Mouse (Mus musculus): Measurements from ENCODE around the gene Il25. TPM values are rescaled to one million over a fixed set of nuclear protein-coding genes. Genes with fewer than 3 reads are reported as not detected.

Il25 gene
- polyA plus RNA-seq, 1 experiment from 2014 or later, result 1.6 TPM

- peak within 1 kb of the TSS; percentile 32 for H3K4me2 ChIP-seq
These were observed 3.7 kb downstream of the Il25 start, which contains the start of gene Cmtm5 for GRCm38 (mm10) chr14:54935904-54936830. Cmtm5 (plus strand) TSS chr14:54936261.

GRCm38 (mm10) chr14:54936831-54937160 lies 4.3 kb downstream of the Il25 start:
- H3K9ac ChIP-seq, result peak overlapping the region; percentile 58
- H3K4me1 ChIP-seq (replicated peaks), result peaks cover 25% of the 10 kb centered on the region
- H3K36me3 ChIP-seq, result no peaks in the 10 kb centered on the region
- peak overlapping the region; percentile 32 for H3K4me2 ChIP-seq
- H3K9me3 ChIP-seq, result no peaks in the 10 kb centered on the region
- no peak for ATAC-seq (ENCODE audit: low read depth)
- H3K27ac ChIP-seq (replicated peaks), result peak overlapping the region; percentile 74
- no peaks in the 10 kb centered on the region for H3K27me3 ChIP-seq
- WGBS, result 69% methylated on average over 6 of the region's 6 CpGs
- 0 out of 2 replicates have a peak overlapping the region, but pooled peaks have one; percentile 12 for H3K4me3 ChIP-seq

More at GRCm38 (mm10) chr14:54935904-54936830, 3.7 kb downstream of the Il25 start, which contains the start of gene Cmtm5:
- Histone ChIP-seq H3K27ac (replicated peaks) (peak within 1 kb of the TSS; percentile 74), H3K36me3 (no peaks in the 10 kb centered on the region), H3K4me3 (0 out of 2 replicates have a peak within 1 kb of the TSS, but pooled peaks have one; percentile 12), H3K9me3 (no peaks in the 10 kb centered on the region), H3K9ac (peak within 1 kb of the TSS; percentile 58), H3K27me3 (no peaks in the 10 kb centered on the region), H3K4me1 (replicated peaks) (peaks cover 25% of the 10 kb centered on the region)
- 32% methylated on average over 8 of the region's 8 CpGs for WGBS
- peak; percentile 58 for ATAC-seq (ENCODE audit: low read depth)

GRCm38 (mm10) chr14:54937361-54938182 lies 5.1 kb downstream of the Il25 start:
- H3K27ac ChIP-seq (replicated peaks), result no peak overlapping the region
- no peak overlapping the region for H3K4me3 ChIP-seq
- no peak overlapping the region for H3K9ac ChIP-seq
- H3K27me3 ChIP-seq, result no peaks in the 10 kb centered on the region
- no peaks in the 10 kb centered on the region for H3K9me3 ChIP-seq
- H3K4me2 ChIP-seq, result peak overlapping the region; percentile 23; the same call in 1 of the 2 replicates
- H3K36me3 ChIP-seq, result no peaks in the 10 kb centered on the region
- peaks cover 24% of the 10 kb centered on the region for H3K4me1 ChIP-seq (replicated peaks)
- no peak for ATAC-seq (ENCODE audit: low read depth)
- WGBS, result 86% methylated on average over 16 of the region's 16 CpGs

- 80% methylated on average over 15 of the region's 15 CpGs for WGBS
- ATAC-seq (ENCODE audit: low read depth), result no peak
- Histone ChIP-seq H3K27ac (replicated peaks) (no peak overlapping the region), H3K4me3 (no peak overlapping the region), H3K4me1 (replicated peaks) (peaks cover 17% of the 10 kb centered on the region), H3K9me3 (no peaks in the 10 kb centered on the region), H3K27me3 (no peaks in the 10 kb centered on the region), H3K9ac (no peak overlapping the region), H3K4me2 (no peak overlapping the region), H3K36me3 (no peaks in the 10 kb centered on the region)
These were observed 6.1 kb downstream of the Il25 start for GRCm38 (mm10) chr14:54938431-54939219.

GRCm38 (mm10) chr14:54939434-54940175 lies 7.1 kb downstream of the Il25 start:
- Histone ChIP-seq H3K36me3 (no peaks in the 10 kb centered on the region), H3K27ac (replicated peaks) (no peak overlapping the region), H3K9ac (no peak overlapping the region), H3K4me1 (replicated peaks) (peaks cover 17% of the 10 kb centered on the region), H3K4me2 (no peak overlapping the region), H3K27me3 (no peaks in the 10 kb centered on the region), H3K4me3 (no peak overlapping the region), H3K9me3 (no peaks in the 10 kb centered on the region)
- WGBS, result 50% methylated on average over 12 of the region's 12 CpGs
- ATAC-seq (ENCODE audit: low read depth), result no peak

- no peak overlapping the region for H3K4me3 ChIP-seq
- peaks cover 17% of the 10 kb centered on the region for H3K4me1 ChIP-seq (replicated peaks)
- 82% methylated on average over 3 of the region's 3 CpGs for WGBS
- H3K36me3 ChIP-seq, result no peaks in the 10 kb centered on the region
- no peak overlapping the region for H3K4me2 ChIP-seq
- H3K27me3 ChIP-seq, result no peaks in the 10 kb centered on the region
- no peak for ATAC-seq (ENCODE audit: low read depth)
- H3K9me3 ChIP-seq, result no peaks in the 10 kb centered on the region
- no peak overlapping the region for H3K27ac ChIP-seq (replicated peaks)
- H3K9ac ChIP-seq, result no peak overlapping the region
These were observed 7.7 kb downstream of the Il25 start for GRCm38 (mm10) chr14:54940176-54940530.

GRCm38 (mm10) chr14:54941024-54941978 lies 8.8 kb downstream of the Il25 start:
- Histone ChIP-seq H3K4me1 (replicated peaks) (peaks cover 6% of the 10 kb centered on the region), H3K36me3 (no peaks in the 10 kb centered on the region), H3K27ac (replicated peaks) (no peak overlapping the region), H3K27me3 (no peaks in the 10 kb centered on the region), H3K4me2 (no peak overlapping the region), H3K9me3 (no peaks in the 10 kb centered on the region), H3K4me3 (no peak overlapping the region), H3K9ac (no peak overlapping the region)
- WGBS, result 62% methylated on average over 13 of the region's 13 CpGs
- ATAC-seq (ENCODE audit: low read depth), result no peak

GRCm38 (mm10) chr14:54942479-54942878 lies 10.0 kb downstream of the Il25 start:
- no peak for ATAC-seq (ENCODE audit: low read depth)
- Histone ChIP-seq H3K9me3 (no peaks in the 10 kb centered on the region), H3K27ac (replicated peaks) (no peak overlapping the region), H3K9ac (no peak overlapping the region), H3K4me2 (no peak overlapping the region), H3K36me3 (no peaks in the 10 kb centered on the region), H3K4me3 (no peak overlapping the region), H3K27me3 (no peaks in the 10 kb centered on the region), H3K4me1 (replicated peaks) (no peaks in the 10 kb centered on the region)
- 90% methylated on average over 8 of the region's 8 CpGs for WGBS

GRCm38 (mm10) chr14:54943971-54944370 lies 11.5 kb downstream of the Il25 start:
- 93% methylated on average over 7 of the region's 7 CpGs for WGBS
- Histone ChIP-seq H3K4me2 (no peak overlapping the region), H3K27ac (replicated peaks) (no peak overlapping the region), H3K27me3 (no peaks in the 10 kb centered on the region), H3K9ac (no peak overlapping the region), H3K36me3 (no peaks in the 10 kb centered on the region), H3K4me1 (replicated peaks) (no peaks in the 10 kb centered on the region), H3K9me3 (no peaks in the 10 kb centered on the region), H3K4me3 (no peak overlapping the region)
- no peak for ATAC-seq (ENCODE audit: low read depth)

GRCm38 (mm10) chr14:54944939-54945338 lies 12.4 kb downstream of the Il25 start:
- Histone ChIP-seq H3K9me3 (no peaks in the 10 kb centered on the region), H3K36me3 (no peaks in the 10 kb centered on the region), H3K4me1 (replicated peaks) (no peaks in the 10 kb centered on the region), H3K4me2 (no peak overlapping the region), H3K4me3 (no peak overlapping the region), H3K9ac (no peak overlapping the region), H3K27me3 (no peaks in the 10 kb centered on the region), H3K27ac (replicated peaks) (no peak overlapping the region)
- WGBS, result 76% methylated on average over 2 of the region's 2 CpGs
- no peak for ATAC-seq (ENCODE audit: low read depth)
